Mouse (Mus musculus) kidney, postnatal 25 days (tissue): Measurements from ENCODE around the gene Mta2.

ENCODE experiments used
- DNase-seq, 2 experiments: peaks; one replicate each; pipeline ENCODE4 v3.0.0; 2021; ENCODE audit warnings: mixed read lengths in 2 of 2

Gene Mta2

DNA sequence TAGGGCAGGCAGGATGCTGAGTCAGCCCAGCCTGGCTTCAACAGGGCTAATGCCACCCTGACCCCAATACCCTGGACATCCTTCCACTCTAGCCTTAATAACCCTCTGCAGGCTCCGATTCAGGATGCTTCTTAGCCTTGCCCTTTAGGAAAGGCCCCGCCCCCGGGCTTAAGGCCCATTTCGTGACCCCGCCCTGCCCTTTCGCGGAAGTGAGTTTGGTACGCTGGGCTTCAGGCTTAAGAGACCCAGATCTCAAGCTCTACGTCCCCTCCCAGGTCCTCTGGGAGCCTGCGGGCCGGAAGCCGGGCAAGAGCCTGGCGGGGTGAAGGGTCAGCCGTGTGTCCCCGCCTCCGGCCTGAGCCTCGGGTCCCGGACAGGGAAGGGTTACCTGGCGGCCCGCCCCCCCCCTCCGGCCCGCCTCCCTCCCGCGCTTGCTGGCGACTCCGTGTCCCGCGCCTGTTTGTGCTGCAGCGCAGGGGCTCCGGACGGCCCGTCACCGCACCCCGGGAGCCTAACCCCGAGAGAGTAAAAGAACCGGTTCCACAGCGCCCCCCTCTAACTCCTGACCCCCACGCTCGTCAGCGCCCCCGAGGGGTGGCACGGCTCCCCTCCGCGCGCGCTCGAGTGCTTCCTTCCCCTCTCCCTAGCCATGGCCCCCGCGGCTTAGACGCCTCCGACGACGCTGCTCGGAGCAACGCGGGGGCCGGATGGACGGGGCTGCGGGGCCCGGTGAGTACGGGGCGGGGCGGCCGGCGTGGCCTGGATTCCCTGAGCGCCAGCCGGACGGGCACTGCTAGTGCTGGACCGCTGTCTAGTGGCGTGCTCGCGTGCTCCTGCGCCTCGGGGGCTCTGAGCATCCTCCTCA is 12.2 kb upstream of the Mta2 start, which contains the start of the genes Rom1 and Eml3:
Gene Rom1 (minus strand): TSS at position 133 of the 865 bp plus-strand sequence.
Gene Eml3 (plus strand): TSS at position 329 of the 865 bp plus-strand sequence.
- peak; percentile 94 to 95 for DNase-seq

DNA sequence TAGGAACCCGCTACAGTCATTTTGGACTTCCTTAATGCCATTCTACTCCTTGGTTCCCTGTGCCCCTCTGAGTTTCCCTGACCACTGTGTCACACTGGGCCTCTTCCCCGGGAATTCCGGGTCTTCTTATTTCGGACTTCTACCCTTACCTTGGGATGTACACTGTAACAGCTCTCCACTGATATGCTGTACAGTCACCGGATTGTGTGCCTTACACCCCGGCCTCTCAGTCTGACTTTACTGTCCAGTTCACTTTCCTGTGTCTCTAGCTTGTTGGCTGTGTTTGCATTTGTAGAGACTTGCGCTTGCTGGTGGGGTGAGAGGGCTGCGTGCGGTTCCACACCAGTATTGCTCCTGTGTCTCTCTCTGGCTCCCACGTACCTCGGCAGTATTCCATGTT is 11.6 kb upstream of the Mta2 start:
- DNase-seq: no peak

DNA sequence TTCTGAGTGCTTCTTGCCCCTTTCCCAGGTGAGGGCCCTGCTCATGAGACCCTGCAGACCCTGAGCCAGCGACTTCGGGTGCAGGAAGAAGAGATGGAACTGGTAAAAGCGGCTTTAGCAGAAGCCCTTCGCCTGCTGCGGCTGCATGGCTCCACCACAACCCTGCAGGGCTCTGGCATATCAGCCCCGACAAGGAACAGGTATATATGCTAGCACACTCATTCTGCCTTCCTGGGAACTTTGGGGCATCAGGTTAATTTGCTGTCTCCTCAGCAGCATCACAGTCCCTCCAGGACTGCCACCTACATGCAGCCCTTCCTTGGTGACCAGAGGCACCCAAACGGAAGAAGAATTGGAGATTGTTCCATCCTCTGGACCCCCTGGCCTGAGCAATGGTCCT is 10.9 kb upstream of the Mta2 start:
- no peak for DNase-seq

DNA sequence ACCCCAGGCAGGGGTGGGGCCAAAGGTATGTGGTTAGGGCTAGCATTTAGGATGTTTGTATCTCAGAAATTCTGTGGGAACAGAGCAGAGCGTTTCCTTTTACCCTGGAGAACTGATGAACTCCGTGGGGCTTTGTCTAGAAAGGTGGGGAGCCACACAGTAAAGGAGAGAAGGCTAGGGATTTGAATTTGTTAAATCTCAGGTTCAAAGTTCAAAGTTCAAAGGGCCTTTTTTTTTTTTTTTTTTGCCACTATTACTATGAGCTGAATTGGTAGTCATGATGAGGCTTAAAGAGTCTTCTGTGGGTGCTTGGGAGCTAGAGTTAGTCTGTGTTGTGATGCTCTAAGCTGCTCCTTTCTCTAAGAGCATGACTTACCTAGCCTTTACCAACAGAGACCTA is 4.9 kb upstream of the Mta2 start:
- DNase-seq: no peak

DNA sequence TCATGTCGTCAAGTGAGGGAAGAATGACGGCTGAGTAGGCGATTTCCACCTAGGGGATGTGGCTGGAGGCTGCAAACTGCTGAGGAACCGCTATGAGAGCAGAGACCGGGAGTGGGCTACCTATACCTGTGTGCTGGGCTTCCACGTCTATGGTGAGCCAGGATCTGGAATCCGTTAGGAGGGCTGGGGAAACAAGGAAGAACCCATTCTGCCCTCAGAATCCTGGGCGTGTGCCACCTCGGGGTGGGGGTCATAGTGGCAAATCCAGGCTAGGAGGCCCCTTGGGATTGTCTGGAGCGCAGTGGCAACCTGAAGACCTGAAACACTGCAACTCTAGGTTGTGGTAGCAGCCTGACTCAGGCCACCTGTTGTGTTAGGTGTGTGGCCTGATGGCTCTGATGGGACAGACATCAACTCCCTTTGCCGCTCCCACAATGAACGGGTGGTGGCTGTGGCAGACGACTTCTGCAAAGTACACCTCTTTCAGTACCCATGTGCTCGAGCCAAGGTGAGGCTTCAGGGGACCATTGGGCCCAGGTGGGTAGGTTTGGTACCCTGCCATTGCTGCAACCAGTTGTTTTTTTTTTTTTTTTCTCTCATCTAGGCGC is 1.0 kb upstream of the Mta2 start:
- no peak for DNase-seq

DNA sequence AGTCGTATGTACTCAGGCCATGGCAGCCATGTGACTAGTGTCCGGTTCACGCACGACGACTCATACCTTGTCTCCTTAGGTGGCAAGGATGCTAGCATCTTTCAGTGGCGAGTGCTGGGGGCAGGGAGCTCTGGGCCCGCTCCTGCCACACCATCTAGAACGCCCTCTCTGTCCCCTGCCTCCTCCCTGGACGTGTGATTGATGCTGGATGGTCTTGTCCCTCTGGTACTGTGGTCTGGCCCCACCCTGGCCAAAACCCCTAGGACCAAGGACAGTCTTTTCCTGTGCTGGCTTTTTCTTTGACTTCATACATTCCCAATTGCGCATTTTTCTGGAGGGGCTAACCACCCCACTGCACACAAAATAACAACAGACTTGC is 550 bp upstream of the Mta2 start:
- DNase-seq: no peak

DNA sequence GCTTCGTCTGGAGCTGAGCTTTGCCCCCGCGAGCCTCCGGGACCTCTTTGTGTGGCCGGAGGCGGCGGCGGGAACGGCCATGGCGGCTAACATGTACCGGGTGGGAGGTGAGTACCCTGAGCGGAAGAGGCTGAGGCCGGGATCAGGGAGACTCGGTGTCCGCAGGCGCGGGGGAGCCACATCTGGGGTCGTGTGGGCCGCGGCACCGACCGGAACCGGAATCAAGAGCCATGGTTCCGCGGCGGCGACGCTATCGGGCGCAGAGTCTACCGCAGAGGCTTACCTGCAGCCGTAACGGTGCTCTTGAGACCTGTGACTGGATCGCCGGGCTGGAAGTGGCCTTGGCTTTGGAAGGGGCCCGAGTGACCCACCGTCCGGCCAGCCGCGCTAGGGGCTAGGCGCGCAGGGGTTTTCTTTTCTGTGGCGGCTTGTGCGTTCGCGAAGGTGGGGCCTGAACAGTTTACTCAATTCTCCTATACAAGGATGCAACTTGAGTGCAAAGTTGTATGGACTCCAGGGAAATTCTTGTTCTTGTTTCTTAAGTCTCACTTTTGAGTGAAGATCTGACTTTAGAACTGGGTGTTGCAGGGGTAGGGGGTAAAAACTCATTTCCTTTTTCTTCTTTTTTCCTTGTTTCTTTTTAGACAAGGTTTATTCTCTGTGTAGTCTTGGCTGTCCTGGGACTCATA is 745 bp downstream of the Mta2 start:
- peak; percentile 62 to 82 for DNase-seq

DNA sequence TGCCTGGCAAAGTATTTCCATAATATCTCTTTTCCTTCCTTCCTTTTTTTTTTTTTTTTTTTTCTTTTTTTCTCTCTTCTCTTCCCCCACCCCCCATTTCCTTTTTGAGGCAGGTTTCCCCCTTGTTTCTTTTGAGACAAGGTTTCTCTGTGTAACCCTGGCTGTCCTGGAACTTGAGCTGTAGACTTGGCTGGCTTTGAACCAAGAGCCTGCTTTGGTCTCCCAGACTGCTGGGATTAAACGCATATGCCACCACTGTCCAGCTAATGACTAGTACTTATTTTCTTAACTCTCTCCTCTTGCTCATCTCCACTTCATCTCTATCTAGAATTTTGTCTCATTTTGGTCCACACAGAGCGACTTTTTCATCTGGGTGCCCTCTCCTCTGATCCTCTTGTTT is 1.4 kb downstream of the Mta2 start:
- DNase-seq: no peak

DNA sequence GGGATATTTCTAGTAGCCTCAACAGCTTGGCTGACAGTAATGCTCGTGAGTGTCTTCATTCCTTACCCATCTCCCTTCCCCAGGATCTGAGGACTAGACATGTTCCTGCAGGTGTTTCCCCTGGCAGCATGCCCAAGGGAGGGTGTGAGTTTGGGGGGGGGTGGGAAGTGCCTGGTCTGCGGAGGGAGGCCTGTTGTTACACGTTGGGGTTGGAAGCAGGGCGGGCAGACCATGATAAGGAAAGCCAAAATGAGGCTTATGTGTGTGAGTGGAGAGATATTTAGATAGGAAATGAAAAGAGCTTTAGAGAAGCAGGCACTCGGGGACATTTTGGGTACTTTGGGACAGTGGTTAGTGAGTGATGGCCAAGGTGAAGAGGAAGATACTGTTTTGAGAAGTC is 2.4 kb downstream of the Mta2 start:
- DNase-seq: peak in 1 of 2 experiments; percentile 57

DNA sequence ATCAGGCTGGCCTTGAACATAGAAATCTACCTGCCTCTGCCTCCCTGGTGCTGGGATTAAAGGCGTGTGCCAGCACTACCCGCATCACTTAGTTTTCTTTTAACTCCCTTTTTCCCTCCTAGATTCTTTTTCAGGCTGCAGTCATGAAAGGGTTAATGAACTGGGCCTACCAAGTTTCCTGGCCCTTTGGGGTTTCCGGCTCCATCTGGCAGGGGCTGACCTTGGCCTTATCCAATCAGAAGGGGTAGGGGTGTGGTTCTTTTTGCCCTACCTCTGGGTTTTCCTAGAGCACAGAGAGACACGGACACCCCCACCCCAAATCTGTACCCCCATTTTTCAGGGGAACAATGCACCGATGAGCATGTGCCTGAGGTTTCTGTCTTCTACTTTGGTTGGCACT is 3.1 kb downstream of the Mta2 start:
- DNase-seq: peak; percentile 89 to 90

DNA sequence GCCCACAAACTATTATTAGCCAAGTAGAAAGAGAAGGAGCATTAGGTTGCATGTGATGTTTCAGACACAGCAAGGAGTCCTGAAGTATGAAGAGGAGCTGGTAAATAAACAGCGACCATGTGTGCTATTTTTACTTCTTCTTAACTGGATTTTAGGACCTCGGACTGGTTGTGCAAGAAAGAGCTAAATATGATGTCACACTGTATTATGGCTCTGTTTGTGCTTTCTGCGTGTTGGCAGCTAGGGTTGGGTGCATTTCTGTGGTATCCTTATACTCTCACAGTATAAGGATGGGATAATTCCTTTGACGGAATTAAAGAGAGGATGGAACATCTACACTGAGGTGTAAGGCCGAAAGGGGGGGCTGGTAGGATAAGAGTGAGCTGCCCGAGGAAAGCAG is 3.6 kb downstream of the Mta2 start:
- DNase-seq: no peak

DNA sequence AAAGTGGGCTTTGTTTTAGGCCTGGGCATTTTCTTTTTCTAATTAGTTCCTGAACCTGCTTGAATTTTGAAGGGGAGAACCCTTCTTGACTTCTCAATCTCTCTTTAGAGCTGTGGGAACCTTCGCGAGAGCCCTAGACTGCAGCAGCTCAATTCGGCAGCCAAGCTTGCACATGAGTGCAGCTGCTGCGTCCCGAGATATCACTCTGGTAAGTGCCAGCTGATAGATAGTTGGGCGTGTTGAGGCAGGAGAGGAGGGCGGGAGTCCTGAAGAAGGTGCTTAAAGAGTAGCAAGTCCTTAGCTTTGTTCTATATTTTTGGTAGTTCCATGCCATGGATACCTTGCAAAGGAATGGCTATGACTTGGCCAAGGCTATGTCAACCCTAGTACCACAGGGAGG is 5.3 kb downstream of the Mta2 start:
- no peak for DNase-seq

DNA sequence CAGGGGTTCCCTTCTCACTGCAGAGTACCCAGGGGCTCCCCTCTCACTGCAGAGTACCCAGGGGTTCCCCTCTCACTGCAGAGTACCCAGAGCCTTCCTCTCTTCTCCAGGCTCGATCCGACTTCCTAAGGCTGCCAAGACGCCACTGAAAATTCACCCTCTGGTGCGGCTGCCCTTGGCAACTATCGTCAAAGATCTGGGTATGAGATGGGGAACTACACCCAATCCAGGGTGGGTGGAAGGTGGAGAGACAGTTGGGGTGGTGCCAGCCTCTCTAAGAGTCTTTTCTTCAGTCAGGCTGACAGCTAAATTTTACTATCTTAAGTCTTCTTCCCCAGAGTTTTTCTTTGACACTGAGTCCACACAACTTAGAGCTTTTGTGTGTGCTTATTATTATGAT is 8.5 kb downstream of the Mta2 start:
- no peak for DNase-seq

DNA sequence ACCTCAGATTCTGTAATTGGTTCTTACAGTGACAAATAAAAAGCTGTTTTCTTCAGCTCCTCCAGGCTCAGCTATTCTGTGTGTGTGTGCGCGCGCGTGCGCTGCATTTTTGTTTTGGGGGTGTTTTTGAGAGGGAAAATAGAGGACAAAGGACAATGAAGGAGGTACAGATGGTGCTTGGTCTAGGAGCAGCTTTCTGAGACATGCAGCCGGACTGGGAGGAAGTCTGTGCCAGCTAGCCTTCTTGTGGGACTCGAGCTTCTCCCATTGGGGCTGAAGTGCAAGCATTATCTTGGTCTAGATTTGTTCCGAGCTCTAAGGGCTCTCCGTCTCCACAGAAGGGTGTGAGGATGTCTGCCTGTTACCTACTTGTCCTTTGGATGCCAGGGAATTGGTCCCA is 10.6 kb downstream of the Mta2 start:
- DNase-seq: no peak

DNA sequence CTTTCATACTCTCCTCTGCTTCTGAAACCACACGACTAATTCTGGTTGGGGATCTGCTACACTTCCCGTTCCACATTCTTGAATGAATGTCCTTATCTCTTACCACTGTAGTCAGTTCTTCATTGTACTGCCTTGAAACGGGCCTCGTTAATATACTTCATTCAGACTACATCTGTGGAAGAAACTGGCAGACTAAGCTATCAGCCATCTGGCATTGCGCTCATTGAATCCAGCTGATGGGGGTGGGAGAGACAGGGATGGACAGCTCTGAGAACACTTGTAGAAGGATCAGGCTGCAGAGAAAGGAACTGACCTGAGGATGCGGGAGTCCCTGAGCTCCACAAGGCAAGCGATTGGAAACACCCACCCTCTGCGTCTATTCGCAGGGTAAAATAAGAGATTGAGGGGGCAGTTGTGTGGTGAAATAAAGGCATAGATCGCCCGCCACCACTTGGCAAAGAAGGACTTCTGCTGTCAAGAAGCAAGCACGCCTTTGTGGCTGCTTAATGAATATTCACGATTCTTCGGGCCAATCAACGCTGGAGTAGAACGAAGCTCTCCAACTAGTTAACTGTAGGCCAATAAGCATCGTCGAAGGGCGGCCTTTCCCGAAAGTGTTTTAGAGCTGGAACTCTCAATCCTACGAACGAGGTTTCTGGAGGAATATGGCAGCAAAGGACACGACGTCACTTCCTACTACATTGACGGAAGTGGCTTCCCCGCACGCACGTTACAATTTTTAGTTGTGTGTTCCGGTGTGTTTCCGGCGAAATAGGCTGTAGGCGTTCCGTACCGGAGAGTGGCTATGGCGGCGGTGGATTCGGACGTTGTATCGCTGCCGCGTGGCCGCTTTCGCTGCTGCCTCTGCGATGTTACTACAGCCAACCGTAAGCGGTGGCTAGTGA is 11.7 kb downstream of the Mta2 start, which contains the start of gene Tut1:
Gene Tut1 (plus strand): TSS at position 713 of the 905 bp plus-strand sequence.
- DNase-seq: peak; percentile 94 to 95

DNA sequence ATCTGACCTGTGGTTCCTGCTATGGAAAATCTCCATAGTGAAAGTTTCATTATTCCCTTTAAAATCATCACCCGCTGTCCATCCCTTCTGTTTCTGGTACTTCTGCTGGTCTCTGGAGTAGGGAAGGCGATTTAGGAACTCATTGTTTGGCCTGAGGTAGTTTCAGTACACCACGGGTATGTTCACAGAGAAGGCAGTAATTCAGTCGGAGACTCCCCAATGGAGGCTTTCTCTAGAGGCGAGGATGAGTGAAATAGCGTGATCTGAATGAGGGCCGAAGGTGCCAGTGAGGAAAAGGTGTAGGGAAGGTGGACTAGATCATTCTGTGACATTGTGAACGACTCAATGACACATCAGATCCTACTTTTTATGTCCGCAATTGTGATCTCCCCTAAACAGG is 12.5 kb downstream of the Mta2 start:
- DNase-seq: no peak

DNA sequence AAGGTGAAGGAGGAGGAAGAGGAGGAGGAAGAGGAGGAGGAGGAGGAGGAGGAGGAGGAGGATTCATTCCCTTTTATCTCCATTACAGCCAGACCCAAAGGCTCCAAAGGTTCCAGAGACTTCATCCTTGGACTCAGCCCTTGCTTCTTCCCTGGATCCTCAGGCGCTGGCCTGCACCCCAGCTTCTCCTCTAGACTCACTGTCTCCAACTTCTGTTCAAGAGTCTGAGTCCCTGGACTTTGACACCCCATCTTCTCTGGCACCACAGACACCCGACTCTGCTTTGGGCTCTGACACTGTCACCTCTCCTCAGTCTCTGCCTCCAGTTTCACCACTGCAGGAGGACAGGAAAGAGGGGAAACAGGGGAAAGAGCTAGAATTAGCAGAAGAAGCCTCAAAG is 20.6 kb downstream of the Mta2 start:
- no peak for DNase-seq

DNA sequence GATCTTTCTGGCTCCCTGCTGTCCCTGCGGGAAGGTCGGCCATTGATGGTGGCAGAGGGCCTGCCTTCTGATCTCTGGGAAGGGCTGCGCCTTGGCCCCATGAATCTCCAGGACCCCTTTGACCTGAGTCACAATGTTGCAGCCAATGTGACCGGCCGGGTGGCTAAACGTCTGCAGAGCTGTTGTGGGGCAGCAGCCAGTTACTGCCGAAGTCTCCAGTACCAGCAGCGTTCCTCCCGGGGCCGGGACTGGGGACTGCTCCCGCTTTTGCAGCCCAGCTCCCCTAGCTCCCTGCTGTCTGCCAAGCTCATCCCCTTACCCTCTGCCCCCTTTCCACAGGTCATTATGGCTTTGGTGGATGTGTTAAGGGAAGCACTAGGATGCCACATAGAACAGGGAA is 23.4 kb downstream of the Mta2 start:
- DNase-seq: peak in 1 of 2 experiments; percentile 48

DNA sequence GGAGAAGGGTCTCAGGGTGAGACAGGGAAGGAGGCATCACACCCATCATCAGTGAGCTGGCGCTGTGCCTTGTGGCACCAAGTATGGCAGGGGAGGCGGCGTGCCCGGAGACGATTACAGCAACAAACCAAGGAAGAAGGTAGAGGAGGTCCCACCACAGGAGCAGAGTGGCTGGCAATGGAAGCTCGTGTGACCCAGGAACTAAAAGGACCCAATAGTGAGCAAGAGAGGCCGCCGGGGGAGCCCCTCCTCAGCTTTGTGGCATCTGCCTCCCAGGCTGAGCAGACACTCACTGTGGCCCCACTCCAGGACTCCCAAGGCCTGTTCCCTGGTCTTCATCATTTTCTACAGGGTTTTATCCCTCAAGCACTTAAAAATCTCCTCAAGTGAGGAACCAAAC is 24.1 kb downstream of the Mta2 start:
- peak in 1 of 2 experiments; percentile 55 for DNase-seq

DNA sequence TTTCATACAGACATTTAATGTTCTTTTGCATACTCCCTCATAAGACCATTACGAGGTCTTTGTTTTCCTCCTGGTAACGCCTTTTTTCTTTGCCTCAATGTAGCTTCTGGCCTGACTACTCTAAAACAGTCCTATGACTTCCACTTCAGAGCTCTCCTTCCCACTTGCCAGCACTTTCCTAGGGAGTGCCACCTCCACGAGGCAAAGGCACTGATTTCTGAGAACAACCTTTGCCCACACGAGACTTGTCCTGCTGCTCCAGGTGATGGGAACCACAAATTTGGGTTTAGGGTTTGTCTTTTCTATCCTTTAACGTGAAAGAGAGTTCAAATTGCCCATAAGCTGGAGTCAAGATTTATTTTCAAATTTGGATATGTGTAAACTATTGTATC is 24.5 kb downstream of the Mta2 start:
- peak in 1 of 2 experiments; percentile 51 for DNase-seq

DNA sequence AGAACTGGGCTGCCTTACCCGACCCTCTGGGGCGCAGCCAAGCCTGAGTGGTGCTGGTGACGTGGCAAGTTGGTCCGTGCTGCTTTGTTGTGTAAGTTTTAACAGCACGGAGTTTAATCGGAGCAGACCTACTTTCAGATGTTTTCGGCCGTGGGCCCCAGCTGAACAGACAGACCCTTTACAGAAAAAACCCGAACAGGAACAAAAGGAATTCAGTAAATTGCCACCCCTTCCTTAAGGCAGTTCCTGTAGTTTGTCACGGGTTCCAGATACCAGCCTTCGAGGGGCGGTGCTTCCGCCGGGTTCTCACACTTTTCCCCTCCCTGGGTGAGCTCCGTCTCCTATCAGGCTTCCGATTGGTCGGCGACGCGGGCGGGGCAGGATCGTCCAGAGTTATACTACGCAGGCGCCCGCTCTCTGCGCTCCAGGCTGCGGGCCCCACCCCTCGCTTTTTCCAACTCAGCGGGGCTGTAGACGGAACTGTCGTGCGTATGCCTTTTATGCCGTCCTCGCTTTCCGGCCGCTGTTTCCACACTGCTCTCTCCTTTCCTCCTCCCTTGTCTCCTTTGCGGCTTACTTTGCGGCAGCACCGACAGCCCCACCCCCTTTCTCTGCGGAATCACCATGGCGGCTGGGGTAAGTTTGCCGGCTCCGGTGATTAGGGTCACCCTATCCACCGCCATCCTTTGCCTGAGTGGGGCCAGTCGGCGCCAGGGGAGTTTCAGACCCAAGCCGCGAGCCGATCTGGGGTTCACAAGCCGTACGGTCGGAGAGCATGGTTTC is 25.1 kb downstream of the Mta2 start, which contains the start of gene Eef1g:
Gene Eef1g (plus strand): TSS at position 452 of the 783 bp plus-strand sequence.
- peak; percentile 99 to 100 for DNase-seq

DNA sequence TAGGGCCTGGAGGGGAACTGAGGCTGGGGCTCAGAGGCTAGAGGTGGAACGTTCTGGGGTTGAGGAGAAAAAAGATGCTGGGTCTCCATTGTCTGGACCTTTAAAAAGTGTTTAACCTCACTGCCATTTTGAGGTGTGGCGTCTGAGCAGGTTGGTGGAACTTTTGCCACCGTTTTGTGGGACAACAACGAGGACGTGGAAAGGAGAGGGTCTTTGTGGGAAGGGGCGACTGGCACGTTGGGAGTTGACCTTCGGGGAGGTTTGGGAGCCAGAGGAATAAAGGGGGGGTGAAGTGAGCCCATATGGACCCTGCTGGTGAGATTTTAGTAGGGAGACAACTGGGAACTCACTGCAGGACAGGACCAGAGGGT is 25.7 kb downstream of the Mta2 start:
- DNase-seq: no peak
